Mouse (Mus musculus): ENCODE data around the gene Adamtsl4.
A peak's percentile ranks its signal among the peaks of the same experiment; 100 is the strongest.

Adamtsl4 gene

DNA sequence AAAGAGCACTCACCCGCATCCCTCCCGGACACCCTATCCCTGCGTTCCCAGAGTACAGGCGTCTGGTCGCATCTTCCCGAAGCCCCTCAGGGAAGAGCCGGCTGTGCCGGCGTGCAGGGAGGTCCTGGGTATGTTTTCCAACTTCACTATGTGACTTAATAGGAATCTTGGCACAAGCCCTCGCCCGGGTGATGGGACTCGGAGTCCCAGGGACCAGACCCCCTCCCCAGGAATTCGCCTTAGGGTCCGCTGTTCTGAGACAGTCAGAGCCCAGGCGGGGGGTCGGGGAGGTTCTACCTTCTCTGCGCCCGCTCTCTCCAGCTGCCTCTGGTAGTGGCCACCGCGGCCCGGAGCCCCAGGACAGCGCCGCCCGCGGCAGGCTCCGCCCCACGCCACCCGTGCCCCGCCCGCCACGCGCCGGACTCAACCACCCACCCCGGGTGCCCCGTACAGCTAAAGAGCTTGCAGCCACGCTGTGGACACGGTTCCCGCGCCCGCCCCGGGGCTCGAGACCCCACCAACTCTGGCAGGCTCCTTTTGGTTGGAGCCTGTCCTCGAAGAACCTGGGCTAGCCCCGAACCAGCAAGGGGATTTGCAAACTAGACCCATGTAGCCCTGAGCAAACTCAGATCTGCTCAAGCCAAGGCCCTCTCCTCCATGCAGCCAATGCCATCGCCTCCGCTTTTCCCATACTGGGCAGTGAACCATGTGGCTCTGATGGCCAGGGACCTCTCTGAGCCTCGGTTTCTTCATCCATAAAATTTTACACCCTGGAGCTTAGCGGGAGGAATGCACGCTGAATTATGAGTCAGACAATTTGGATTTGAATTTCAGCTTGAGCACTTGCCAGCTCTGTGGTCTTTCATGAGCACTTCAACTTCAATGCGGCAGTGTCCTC lies at the start of gene Adamtsl4:
Gene Adamtsl4 (minus strand): TSS at position 394 of the 898 bp plus-strand sequence.
- peak; percentile 69 for DNase-seq (ENCODE audit: low spot score)

DNA sequence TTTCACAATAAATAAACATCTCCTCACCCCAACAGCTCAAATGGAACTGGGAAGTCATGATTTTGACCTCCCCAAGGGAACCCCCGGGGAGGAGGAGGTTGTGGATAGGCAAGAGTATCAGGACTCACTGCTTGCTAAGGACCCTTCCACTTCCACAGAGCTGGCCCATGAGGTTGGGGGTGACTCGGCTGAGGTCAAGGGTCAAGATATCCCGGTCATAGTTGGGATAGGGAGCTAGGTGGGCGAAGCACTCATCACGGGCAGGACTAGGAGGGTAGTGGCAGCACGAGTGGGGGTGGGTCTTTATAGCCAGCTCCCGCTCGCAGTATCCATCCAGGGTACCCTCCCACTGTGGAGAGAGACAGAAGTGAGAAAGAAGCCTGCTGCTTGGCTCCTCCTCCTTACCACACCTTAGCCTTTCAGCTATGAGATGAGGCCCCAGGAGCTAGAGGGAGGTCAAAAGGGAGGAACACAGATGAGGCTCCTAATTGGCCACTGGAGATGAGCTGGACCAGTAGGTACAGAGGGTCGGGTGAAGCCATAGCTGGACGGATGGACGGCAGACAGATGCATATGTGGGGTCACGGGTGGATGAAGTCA lies 47.5 kb upstream of the Adamtsl4 start:
- no peak for DNase-seq (ENCODE audit: low spot score)

DNA sequence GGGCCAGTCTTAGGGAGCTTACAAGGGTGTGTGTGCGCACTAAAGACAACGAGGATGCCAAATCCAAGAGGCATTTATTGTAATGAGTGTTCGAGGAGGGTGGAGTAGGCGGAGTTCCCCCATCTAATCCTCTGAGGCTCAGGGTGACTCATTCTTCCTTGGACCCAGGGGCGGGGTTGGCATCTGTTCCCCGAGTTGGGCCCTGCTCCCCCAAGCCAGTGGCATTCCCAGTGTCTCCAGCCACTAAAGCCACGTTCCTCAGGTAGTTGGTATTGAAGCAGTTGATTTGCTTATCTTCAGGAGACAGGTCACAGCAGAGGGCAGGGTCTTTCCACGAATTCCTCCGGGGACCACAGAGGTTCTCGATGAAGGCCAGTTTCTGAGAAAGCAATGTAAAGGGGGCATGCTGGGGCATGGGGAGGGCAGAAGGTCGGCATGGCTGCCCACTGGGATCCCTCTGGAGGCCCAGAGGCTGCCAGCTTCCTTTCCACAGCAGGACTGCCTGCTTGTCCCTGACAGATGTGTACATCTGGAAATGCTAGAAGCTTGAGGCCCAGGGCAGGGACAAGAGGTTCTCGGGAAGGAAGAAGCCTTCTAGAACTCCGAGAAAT lies 46.5 kb upstream of the Adamtsl4 start:
- peak; percentile 53 for DNase-seq (ENCODE audit: low spot score)

DNA sequence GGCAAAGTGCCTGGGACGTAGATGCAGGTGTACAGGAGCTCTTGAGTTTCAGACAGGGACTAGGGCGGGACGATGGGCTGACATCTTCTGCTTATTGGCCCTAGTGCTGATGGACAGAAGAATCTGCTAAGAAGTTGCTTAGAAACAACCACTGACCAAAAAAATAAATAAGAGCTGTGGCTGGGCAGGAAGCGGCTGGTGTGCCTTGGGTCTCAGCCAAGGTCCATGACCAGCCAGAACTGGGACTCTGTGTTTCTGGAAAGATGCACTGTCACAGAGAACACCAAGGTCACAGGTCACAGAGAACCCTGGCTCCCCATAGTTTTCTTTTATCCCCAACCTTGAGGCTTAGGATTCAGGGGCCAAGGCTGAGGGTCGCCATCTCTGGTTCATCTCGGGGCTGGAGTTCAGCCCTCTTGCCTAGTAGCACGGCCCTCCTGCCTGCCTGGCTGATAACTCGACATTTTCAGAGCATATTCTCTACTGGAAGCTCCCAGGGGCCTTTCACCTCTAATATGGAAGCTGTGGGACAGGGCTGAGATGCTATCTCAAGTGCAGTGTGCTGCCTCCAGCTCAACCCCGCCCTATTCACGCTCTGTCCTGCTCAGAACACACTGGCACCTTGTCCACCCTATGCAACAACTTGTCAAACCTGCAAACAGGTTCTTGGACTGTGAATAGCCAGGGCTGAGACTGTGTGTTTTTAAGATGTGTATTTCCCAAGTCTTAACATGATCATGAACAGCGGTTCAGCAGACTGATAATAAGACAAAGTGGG lies 45.2 kb upstream of the Adamtsl4 start:
- DNase-seq (ENCODE audit: low spot score), result peak; percentile 86

DNA sequence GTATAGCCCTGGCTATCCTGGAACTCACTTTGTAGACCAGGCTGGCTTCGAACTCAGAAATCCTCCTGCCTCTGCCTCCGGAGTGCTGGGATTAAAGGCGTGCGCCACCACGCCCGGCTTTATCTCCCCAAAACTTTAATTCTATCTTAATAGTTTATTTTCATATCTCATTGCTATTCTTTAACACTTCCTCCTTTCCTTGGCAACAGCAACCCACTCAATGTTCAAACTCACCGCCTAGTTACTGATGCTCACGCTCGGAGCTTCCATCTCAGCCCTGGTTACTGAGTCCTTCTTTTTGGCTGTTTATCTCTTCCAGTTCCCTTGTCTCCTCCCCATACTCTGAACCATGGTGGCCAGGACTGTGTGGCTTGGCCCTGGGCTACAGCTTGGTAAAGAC lies 44.6 kb upstream of the Adamtsl4 start:
- no peak for DNase-seq (ENCODE audit: low spot score)

DNA sequence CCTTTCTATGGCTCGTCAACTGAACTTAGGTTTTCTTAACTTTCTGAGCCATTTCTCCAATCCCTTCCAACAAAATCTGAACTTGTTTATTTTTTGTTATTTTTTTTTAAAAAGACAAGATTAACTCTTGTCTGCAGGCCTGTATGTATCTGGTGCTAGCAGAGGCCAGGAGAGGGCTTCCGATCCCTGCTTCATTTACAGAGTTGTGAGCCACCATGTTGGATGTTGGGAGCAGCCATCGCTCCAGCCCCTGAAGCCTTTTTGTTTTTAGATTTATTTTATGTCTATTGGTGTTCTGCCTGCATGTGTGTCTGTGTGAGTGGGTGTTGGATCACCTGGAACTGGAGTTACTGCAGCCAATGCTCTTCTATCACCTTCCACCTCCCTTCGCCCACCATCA lies 44.1 kb upstream of the Adamtsl4 start:
- no peak for DNase-seq (ENCODE audit: low spot score)

DNA sequence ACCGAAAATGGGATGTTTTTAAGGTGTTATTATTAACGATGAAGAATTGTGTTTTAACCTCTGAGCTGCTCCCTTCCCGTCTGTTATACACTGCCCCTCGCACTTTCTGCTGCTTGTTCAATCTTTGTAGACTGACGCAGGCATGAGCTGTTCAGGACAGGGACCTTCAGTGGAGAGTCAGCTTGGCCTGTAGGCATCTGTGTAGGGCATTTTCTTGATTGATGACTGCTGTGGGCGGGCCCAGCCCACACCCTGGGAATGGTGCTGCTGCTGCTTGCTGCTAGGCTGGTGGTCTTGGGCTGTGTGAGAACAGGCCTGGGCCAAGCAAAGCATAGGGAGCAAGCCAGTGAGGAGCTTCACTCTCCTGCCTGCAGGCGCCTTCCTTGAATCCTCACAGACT lies 42.7 kb upstream of the Adamtsl4 start:
- no peak for DNase-seq (ENCODE audit: low spot score)

DNA sequence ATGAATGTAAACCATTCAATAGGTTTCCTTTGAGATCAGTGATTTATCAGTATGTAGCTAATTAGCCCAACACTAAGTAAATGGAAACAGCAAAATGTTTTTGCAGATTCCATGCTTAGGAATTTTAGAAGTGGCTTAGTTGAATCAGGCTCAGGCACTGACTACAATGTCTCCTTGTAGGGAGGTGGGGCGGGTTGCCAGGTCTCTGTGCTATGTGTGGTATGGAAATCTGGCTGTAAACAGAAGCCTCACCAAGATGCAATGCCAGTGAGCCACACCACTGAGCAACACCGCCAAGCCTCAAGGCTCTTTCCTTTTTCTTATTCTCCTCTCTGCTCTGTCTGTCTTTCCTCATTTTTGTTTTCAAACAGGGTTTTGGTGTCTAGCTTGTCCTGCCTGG lies 41.2 kb upstream of the Adamtsl4 start:
- no peak for DNase-seq (ENCODE audit: low spot score)

DNA sequence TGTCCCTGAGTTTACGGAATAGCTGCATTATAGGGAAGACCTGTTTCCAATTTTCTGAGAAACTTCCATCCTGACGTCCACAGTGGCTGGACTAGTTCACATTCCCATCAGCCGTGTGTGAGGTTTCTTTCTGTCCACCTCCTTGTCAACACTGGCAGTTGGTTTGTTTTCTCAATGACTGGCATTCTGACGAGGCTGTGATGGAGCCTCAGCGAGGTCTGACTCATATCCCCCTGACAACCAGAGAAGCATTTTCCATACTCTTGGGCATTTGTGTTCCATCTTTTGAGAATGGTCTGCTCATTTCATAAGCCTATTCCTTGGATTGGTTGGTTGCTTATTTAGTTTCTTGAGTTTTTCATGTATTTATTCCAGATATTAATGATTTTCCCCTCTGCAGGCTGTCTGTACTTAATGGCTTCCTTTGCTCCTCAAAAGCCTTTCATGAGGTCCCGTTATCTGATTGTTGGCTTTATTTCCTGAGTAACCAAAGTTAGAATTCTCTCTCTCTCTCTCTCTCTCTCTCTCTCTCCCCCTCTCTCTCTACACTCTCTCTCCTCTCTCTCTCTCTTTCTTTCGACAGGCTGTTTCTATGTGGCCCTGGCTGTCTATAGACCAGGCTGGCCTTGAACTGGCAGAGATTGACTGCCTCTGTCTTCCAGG lies 39.1 kb upstream of the Adamtsl4 start:
- peak; percentile 72 for DNase-seq (ENCODE audit: low spot score)

DNA sequence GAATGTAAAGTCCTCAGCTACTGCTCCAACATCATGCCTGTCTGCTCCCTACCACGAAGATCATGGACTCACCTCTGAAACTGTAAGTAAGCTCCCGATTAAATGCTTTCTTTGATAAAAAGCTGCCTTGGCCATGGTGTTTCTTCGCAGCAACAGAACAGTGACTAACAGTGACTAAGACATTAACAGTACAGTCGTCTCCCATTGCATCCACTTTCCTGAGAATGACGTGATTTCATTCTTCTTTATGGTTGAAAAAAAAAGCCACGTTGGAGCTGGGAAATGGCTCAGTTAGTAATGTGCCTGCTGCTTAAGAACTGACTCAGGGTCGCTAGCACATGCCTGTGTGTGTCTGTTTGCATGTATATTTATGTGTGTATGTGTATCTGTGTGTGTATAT lies 38.1 kb upstream of the Adamtsl4 start:
- peak; percentile 63 for DNase-seq (ENCODE audit: low spot score)

DNA sequence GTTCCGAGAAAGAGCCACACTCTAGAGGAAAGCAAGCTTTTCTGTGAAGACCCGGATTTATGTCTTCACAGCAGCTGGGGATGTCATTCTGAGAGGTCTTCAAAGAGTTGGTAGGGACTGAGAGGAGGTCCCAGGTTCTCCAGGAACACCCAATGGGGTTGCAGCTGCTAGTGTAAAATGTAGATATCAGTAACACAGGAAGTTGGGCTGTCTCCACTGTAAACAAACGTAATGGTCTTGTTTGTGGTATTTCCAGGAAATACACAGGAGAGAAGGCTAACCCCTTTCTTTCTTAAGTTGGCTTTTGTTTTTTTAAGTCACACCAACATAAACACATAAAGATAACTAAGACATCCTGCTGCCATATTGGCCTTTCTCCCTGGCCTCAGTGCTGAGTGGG lies 34.7 kb upstream of the Adamtsl4 start:
- no peak for DNase-seq (ENCODE audit: low spot score)

DNA sequence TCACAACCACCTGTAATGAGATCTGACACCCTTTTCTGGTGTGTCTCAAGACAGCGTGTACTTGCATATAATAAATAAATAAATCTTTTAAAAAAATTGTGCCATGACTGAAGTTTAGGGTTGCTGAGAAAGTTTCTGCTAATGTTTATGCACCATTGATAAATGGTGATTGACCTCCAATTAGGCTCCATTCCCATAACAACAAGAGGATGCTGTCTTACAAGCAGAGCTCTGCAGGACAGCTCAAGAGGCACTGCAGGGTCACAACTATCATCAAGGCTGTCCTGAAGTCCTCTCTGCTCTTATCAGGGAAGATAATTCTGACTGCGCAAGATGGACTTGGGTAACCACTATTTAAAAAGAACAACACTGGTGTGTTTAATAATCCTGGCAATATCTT lies 30.4 kb upstream of the Adamtsl4 start:
- DNase-seq (ENCODE audit: low spot score), result no peak

DNA sequence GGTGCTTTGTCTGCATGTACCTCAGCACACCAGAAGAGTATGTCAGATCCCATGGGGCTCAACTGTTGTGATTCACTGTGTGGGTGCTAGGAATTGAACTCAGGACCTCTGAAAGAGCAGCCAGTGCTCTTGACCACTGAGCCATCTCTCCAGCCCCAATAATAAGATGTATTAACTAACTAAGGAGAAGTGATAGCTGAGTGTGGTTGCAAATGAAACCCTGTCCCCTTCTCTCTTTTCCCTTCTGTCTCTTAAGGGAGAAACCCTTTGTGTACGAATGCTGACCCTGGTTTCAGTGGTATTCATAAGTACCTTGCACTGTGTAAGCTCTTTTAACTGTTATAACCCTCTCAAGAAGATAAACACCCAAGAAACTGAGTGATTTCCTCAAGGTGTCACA lies 28.4 kb upstream of the Adamtsl4 start:
- no peak for DNase-seq (ENCODE audit: low spot score)

DNA sequence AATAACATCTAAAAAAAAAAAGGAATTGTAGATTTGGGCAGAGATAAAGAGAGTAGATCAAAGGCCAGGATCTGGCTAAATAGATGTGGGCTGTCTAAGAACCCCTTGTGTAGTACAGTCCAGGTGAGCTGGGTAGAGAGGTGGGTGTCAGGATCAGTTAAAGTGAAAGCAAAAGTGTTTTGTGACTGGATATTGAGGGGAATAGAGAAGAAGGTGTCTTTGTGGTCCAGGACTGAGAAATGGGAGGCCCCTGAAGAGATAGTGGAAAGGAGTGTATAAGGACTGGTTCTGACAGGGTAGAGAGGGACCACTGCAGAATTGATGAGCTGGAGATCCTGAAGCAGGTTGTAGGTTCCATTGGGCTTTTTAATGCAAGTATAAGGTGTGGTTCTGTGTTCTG lies 22.2 kb upstream of the Adamtsl4 start:
- no peak for DNase-seq (ENCODE audit: low spot score)

DNA sequence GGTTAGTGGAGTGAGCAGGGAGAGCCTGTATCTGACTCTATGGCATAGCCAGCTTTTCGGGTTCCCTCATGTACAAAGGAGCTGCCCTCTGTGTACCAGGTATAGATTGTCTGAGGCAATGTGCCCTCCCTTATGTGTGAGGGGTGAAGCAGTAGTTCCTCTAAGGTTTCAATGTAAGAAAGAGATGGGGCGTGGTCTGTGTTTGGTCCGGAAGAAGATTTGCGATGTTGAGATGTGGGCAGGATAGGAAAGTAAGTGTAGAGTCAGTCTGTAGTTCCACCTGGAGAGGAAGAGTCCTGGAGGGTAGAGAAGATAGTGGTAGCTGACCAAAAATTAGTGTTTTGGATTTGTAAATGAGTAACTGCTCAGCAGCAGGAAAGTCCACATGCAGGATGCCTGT lies 21.3 kb upstream of the Adamtsl4 start:
- no peak for DNase-seq (ENCODE audit: low spot score)

DNA sequence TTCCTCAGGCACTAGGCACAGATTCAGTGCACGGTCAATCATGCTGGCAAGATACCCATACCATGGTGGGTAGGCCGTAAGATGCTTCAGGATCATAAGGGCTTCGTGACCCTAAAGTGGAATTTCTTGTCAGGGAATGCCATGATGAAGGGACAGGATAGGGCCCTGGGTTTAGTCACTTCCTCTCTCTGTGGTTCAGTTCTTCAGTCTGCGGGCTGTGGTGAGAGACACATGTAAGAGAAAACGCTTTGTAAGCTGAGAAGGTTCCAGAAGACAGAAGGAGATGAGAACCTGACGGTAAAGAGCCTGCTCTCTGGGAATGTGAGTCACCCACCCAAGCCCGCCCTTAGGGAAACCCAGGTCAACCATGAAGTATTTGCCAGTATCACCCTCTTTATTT lies 19.8 kb upstream of the Adamtsl4 start:
- no peak for DNase-seq (ENCODE audit: low spot score)

DNA sequence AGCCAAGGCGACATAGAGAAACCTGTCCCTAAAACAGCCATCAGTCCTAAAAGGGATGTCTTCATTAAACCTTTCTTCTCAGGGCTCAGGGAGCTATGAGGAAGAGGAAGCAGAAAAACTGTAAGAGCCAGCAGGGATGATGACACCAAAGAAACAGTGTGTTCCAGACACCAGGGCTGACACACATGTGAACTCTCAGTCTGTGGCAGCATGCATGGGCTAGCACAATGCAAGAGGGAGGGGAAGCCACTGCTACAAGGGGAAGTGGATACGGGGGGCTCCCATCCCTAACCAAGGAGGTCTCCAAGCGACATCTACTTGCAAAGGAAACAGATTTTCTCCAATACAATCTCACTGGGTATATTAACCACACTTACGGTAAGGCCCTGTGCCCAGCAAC lies 18.6 kb upstream of the Adamtsl4 start:
- DNase-seq (ENCODE audit: low spot score), result no peak

DNA sequence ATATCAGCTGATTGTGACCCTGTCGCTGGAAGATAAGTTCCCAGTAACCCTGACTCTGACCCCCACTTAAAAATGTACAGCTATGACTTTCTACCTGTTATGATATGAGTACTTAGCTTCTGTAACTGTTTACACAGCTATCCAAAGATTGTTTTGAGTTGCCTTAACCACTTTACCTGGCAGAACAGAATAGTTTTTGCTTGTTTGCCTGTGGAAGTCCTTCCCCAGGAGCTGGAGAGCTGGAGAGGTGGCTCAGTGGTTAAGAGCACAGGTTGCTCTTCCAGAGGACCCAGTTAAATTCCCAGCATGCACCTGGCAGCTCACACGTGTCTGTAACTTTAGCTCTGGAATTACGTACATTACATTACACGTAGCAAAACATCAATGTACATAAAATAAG lies 16.9 kb upstream of the Adamtsl4 start:
- no peak for DNase-seq (ENCODE audit: low spot score)

DNA sequence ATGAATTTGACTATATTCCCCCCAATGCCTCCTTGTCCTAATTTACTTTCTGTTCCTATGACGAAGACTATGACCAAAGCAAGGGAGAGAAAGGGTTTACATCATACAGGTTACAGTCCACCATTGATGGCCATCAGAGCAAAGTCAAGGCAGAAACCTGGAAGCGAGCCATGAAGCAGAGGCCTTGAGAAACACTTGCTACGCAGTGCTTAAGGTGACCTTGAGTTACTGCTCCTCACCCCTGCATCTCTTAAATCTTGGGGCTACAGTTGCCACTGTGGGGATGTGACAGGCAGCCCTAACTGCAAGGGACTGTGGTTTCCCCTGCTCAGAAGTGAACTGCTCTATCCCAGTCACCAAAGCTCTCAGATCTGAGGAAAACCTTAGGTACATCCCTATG lies 15.6 kb upstream of the Adamtsl4 start:
- DNase-seq (ENCODE audit: low spot score), result no peak

DNA sequence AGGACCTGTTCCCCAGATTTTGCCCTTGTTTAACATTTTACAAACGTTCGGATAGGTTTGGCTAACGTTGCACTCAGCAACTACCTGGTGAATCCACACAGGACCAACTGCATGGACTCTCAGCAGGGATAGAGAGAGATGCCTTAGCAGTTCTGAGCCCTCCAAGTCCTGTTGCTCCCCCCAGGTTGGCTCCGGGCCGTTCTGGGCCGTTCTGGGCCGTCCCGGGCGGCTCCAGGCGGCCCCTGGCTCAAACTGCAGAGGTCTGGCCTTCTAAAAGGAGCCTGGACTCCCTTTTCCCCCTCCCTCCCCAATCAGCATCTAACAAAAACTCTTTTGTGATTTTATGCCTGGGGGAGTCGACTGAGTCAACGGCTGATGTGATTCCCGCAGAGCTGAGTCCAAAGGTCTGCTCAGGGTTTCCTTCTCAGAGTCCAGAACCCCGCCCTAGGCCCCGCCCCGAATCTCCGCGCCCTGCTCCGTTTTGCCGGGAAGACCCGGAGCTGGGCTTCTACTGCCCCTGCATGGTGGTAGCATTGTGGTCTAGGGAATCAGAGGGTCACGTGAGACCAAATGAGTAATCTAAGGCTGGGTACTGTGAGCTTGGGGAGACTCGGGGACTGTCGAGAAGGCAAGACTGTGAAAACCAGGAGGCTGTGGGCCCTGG lies 14.3 kb upstream of the Adamtsl4 start:
- peak; percentile 87 for DNase-seq (ENCODE audit: low spot score)

DNA sequence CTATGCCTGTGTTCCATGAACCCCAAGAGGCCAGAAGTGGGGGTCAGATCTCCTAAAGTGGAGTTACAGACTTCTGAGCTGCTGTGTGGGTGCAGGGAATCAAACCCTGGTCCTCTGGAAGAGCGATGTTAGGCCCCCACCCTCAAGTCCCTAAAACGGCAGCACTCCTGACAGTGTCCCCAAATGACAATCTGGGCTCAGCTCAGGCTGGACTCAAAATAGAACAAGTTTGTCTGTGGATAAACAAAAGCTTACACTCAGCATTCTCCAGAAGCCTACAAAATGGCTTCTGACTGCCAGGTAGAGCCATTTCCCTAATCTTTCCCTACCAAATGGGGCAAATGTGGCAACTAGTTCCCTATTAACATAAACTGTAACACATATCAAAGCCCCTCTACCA lies 13.4 kb upstream of the Adamtsl4 start:
- DNase-seq (ENCODE audit: low spot score), result no peak

Measured in MN1 (cell line).